Mouse (Mus musculus): ENCODE measurements at regions not wholly inside any gene's neighbourhood (a gene's known extent, or its start where the extent isn't known, plus 50 kb on each side); places are given as distances from the start of the nearest gene placed in this dataset.

DNA sequence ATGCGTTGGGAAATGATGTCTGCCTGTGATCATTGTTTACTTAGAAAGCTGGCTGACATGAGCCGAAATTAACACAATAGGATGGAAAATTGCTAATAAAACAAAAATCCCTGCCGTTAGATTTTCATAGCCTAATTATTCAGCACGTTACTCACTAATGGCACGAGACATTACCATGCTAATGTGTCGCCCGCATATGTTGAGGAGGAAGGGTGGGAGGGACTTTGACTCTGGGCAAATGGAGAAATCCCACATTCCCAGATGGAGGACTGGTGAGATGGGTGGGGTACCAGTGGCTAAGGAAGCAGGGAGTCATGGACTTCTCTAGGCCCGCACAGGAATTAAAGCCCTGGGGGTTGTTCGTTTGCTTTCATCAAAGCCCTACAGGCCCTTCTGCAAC lies 155.8 kb upstream of the Podxl start:
- TF ChIP-seq POLR2A (IDR thresholded peaks at IDR 0.05; ENCODE audit: insufficient read length, low read depth) (no peak), TCF3 (IDR thresholded peaks at IDR 0.05; ENCODE audit: insufficient read length, low read depth) (no peak), TCF12 (IDR thresholded peaks at IDR 0.05; ENCODE audit: insufficient read depth, poor library complexity, severe bottlenecking) (no peak), USF1 (IDR thresholded peaks at IDR 0.05; ENCODE audit: low read depth) (no peak), E2F4 (IDR thresholded peaks at IDR 0.05; ENCODE audit: insufficient read depth) (no peak), MAX (IDR thresholded peaks at IDR 0.05; ENCODE audit: low read depth) (no peak)

All from myocyte (in vitro differentiated cells).